Mouse (Mus musculus): ENCODE results near the gene Phgdh. TPM values are rescaled to one million over a fixed set of nuclear protein-coding genes. Genes with fewer than 3 reads are reported as not detected.

Phgdh gene
- polyA plus RNA-seq, 1 experiment from 2014 or later = 272 TPM

DNA sequence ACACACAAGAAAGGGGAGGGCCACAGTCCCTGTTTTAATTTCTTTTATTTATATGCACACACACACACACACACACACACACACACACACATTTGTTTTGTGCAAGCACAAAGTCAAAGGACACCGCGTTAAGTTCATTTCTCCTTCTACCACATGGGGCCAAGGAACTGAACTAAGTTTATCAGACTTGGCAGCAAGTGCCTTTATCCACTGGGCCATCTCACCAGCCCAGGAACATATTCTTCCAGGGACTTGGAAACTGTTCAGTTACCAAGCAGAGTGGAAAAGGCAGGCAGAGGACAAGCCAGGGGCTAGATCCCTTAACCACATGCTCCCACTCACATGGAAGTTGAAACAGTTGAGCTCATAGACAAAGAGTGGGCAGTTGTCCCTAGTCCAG lies 29.0 kb upstream of the Phgdh start:
- Histone ChIP-seq H3K27me3 (replicated peaks) (no peaks in the 10 kb centered on the region), H3K4me1 (no peaks in the 10 kb centered on the region), H3K9ac (no peak overlapping the region), H3K27ac (no peak overlapping the region), H3K4me2 (no peak overlapping the region), H3K4me3 (replicated peaks) (no peak overlapping the region), H3K9me3 (no peaks in the 10 kb centered on the region), H3K36me3 (no peaks in the 10 kb centered on the region)
- ATAC-seq (ENCODE audit: insufficient read depth, low FRiP score, low read depth) = no peak
- whole genome bisulfite sequencing = 88% methylated on average over 2 of the region's 2 CpGs

DNA sequence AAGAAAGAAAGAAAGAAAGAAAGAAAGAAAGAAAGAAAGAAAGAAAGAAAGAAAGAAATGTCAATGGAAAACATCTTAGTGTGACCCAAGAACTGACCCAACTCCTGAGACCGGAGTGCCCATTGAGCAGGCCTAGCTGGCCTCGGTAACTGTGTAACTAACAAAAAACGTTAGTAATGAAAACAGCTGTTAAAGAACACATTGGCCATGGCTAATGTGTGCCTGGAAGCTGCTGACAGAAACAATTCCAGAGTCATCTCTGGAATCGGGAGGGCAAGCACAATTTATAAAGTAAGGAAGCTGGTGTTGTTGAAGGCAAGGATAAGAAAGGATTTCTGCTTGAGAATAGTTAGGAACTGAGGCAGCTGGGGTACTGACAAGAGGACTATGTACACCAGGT lies 28.5 kb upstream of the Phgdh start:
- Histone ChIP-seq H3K27me3 (replicated peaks) (no peaks in the 10 kb centered on the region), H3K4me2 (no peak overlapping the region), H3K27ac (no peak overlapping the region), H3K4me3 (replicated peaks) (no peak overlapping the region), H3K9ac (no peak overlapping the region), H3K36me3 (no peaks in the 10 kb centered on the region), H3K9me3 (no peaks in the 10 kb centered on the region), H3K4me1 (no peaks in the 10 kb centered on the region)
- ATAC-seq (ENCODE audit: insufficient read depth, low FRiP score, low read depth) = no peak
- 57% methylated on average over 4 of the region's 4 CpGs for WGBS

- Histone ChIP-seq H3K4me1 (no peaks in the 10 kb centered on the region), H3K9me3 (no peaks in the 10 kb centered on the region), H3K27me3 (replicated peaks) (no peaks in the 10 kb centered on the region), H3K4me2 (no peak overlapping the region), H3K36me3 (no peaks in the 10 kb centered on the region), H3K9ac (no peak overlapping the region), H3K4me3 (replicated peaks) (no peak overlapping the region), H3K27ac (no peak overlapping the region)
- no peak for ATAC-seq (ENCODE audit: insufficient read depth, low FRiP score, low read depth)
- WGBS = 71% methylated on average over 4 of the region's 4 CpGs
These were observed 27.0 kb upstream of the Phgdh start for GRCm38 (mm10) chr3:98366823-98367222.

DNA sequence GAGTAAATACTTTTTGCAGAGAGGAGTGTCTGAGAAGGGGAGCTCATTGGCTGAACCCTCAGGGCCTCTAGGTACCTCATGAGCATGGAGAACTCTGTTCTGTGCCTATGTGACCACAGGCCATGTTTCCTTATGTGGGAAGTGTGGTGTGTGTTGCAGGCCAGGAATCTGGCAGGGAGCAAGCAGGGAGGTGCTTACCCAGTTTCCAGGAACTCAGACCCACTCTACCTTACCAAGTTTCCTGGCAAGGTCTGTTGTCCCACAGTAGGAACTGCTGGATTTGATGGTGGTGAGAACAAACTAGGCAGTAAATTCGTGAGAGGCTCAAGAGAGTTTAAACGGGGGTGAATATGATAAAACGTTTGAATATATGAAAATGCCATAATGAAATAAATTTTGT lies 26.3 kb upstream of the Phgdh start:
- 82% methylated on average over 3 of the region's 3 CpGs for WGBS
- no peaks in the 10 kb centered on the region for H3K27me3 ChIP-seq (replicated peaks)
- H3K4me1 ChIP-seq = no peaks in the 10 kb centered on the region
- H3K27ac ChIP-seq = no peak overlapping the region
- H3K36me3 ChIP-seq = no peaks in the 10 kb centered on the region
- ATAC-seq (ENCODE audit: insufficient read depth, low FRiP score, low read depth) = no peak
- no peak overlapping the region for H3K4me3 ChIP-seq (replicated peaks)
- H3K9ac ChIP-seq = no peak overlapping the region
- H3K4me2 ChIP-seq = no peak overlapping the region
- no peaks in the 10 kb centered on the region for H3K9me3 ChIP-seq

GRCm38 (mm10) chr3:98362753-98363152 lies 23.0 kb upstream of the Phgdh start:
- ATAC-seq (ENCODE audit: insufficient read depth, low FRiP score, low read depth) = no peak
- H3K36me3 ChIP-seq = no peaks in the 10 kb centered on the region
- H3K4me2 ChIP-seq = no peak overlapping the region
- H3K27me3 ChIP-seq (replicated peaks) = no peaks in the 10 kb centered on the region
- H3K27ac ChIP-seq = no peak overlapping the region
- H3K4me3 ChIP-seq (replicated peaks) = no peak overlapping the region
- 36% methylated on average over 2 of the region's 2 CpGs for WGBS
- no peak overlapping the region for H3K9ac ChIP-seq
- no peaks in the 10 kb centered on the region for H3K4me1 ChIP-seq
- no peaks in the 10 kb centered on the region for H3K9me3 ChIP-seq

- no peaks in the 10 kb centered on the region for H3K4me1 ChIP-seq
- no peak overlapping the region for H3K4me2 ChIP-seq
- no peaks in the 10 kb centered on the region for H3K36me3 ChIP-seq
- H3K4me3 ChIP-seq (replicated peaks) = no peak overlapping the region
- H3K9me3 ChIP-seq = no peaks in the 10 kb centered on the region
- 61% methylated on average over 3 of the region's 3 CpGs for WGBS
- H3K9ac ChIP-seq = no peak overlapping the region
- H3K27me3 ChIP-seq (replicated peaks) = no peaks in the 10 kb centered on the region
- no peak overlapping the region for H3K27ac ChIP-seq
- ATAC-seq (ENCODE audit: insufficient read depth, low FRiP score, low read depth) = no peak
These were observed 17.0 kb upstream of the Phgdh start for GRCm38 (mm10) chr3:98356632-98357370.

- no peaks in the 10 kb centered on the region for H3K36me3 ChIP-seq
- 55% methylated on average over 6 of the region's 6 CpGs for WGBS
- no peak overlapping the region for H3K9ac ChIP-seq
- H3K27me3 ChIP-seq (replicated peaks) = no peaks in the 10 kb centered on the region
- H3K4me2 ChIP-seq = no peak overlapping the region
- no peak overlapping the region for H3K4me3 ChIP-seq (replicated peaks)
- H3K9me3 ChIP-seq = no peaks in the 10 kb centered on the region
- no peak overlapping the region for H3K27ac ChIP-seq
- ATAC-seq (ENCODE audit: insufficient read depth, low FRiP score, low read depth) = no peak
- no peaks in the 10 kb centered on the region for H3K4me1 ChIP-seq
These were observed 16.2 kb upstream of the Phgdh start for GRCm38 (mm10) chr3:98356026-98356365.

- Histone ChIP-seq H3K4me1 (no peaks in the 10 kb centered on the region), H3K4me2 (no peak overlapping the region), H3K4me3 (replicated peaks) (no peak overlapping the region), H3K27ac (no peak overlapping the region), H3K27me3 (replicated peaks) (no peaks in the 10 kb centered on the region), H3K36me3 (no peaks in the 10 kb centered on the region), H3K9ac (no peak overlapping the region), H3K9me3 (no peaks in the 10 kb centered on the region)
- 65% methylated on average over 10 of the region's 10 CpGs for WGBS
- ATAC-seq (ENCODE audit: insufficient read depth, low FRiP score, low read depth) = no peak
These were observed 15.7 kb upstream of the Phgdh start for GRCm38 (mm10) chr3:98355344-98356025.

GRCm38 (mm10) chr3:98353892-98354291 lies 14.1 kb upstream of the Phgdh start:
- H3K27ac ChIP-seq = no peak overlapping the region
- no peak for ATAC-seq (ENCODE audit: insufficient read depth, low FRiP score, low read depth)
- H3K9ac ChIP-seq = no peak overlapping the region
- H3K27me3 ChIP-seq (replicated peaks) = no peaks in the 10 kb centered on the region
- H3K9me3 ChIP-seq = no peaks in the 10 kb centered on the region
- 27% methylated on average over 7 of the region's 7 CpGs for WGBS
- no peak overlapping the region for H3K4me2 ChIP-seq
- no peak overlapping the region for H3K4me3 ChIP-seq (replicated peaks)
- H3K36me3 ChIP-seq = no peaks in the 10 kb centered on the region
- no peaks in the 10 kb centered on the region for H3K4me1 ChIP-seq

DNA sequence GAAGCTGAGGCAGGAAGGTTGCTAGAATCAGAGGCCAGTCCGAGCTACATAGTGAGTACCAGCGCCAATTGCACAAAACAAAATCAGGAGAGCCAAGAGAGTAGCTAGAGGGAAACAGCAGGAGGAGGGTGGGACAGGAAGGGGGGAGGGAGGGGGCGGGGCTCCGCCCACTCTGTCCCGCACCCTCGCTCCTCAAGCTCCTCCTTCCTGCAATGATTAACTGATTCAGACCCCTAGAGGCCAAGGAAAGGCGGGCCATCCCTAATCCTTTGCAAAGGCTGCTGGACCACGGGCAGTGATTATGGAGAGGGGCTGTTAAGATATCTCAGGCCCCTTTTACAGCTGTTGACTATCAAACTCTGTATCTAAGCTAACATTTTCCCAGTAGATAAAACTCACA lies 8.9 kb upstream of the Phgdh start:
- no peaks in the 10 kb centered on the region for H3K4me1 ChIP-seq
- WGBS = 13% methylated on average over 7 of the region's 8 CpGs
- no peaks in the 10 kb centered on the region for H3K9me3 ChIP-seq
- H3K4me2 ChIP-seq = no peak overlapping the region
- H3K27ac ChIP-seq = no peak overlapping the region
- H3K9ac ChIP-seq = no peak overlapping the region
- peak; percentile 47; the same call in 1 of the 2 replicates for ATAC-seq (ENCODE audit: insufficient read depth, low FRiP score, low read depth)
- H3K36me3 ChIP-seq = no peaks in the 10 kb centered on the region
- H3K4me3 ChIP-seq (replicated peaks) = no peak overlapping the region
- no peaks in the 10 kb centered on the region for H3K27me3 ChIP-seq (replicated peaks)

- ATAC-seq (ENCODE audit: insufficient read depth, low FRiP score, low read depth) = no peak
- WGBS = 60% methylated on average over 6 of the region's 6 CpGs
- no peaks in the 10 kb centered on the region for H3K27me3 ChIP-seq (replicated peaks)
These were observed 8.3 kb upstream of the Phgdh start for GRCm38 (mm10) chr3:98348106-98348505.

DNA sequence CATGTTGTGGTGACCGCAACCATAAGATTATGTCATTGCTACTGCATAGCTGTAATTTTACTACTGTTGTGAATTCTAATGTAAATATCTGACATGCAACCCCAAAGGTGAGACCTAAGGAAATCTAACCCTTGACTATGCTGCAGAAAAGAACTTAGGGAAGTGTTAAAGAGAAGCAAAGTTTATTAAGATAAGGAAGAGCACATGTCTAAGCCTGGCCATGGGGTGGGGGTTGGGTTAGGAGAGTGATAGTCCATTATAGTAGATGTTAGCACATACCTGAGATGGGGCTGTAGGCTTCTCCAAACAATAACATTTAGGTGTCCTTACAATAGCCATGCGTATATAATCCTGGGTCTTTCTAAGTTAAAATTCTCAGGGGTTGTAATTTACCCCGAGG lies 3.4 kb upstream of the Phgdh start:
- H3K4me2 ChIP-seq = no peak overlapping the region

More at GRCm38 (mm10) chr3:98348106-98348505, 8.3 kb upstream of the Phgdh start:
- Histone ChIP-seq H3K27ac (no peak overlapping the region), H3K4me2 (no peak overlapping the region), H3K4me1 (no peaks in the 10 kb centered on the region), H3K9ac (no peak overlapping the region), H3K4me3 (replicated peaks) (no peak overlapping the region), H3K36me3 (no peaks in the 10 kb centered on the region), H3K9me3 (no peaks in the 10 kb centered on the region)

More for the DNA sequence above, 3.4 kb upstream of the Phgdh start:
- no peak overlapping the region for H3K9ac ChIP-seq
- no peaks in the 10 kb centered on the region for H3K27me3 ChIP-seq (replicated peaks)
- H3K9me3 ChIP-seq = no peaks in the 10 kb centered on the region
- H3K36me3 ChIP-seq = no peaks in the 10 kb centered on the region
- no peak overlapping the region for H3K4me3 ChIP-seq (replicated peaks)
- no peak for ATAC-seq (ENCODE audit: insufficient read depth, low FRiP score, low read depth)
- 79% methylated on average over 3 of the region's 3 CpGs for WGBS
- H3K27ac ChIP-seq = no peak overlapping the region
- H3K4me1 ChIP-seq = 0 out of 2 replicates have a peak, but pooled peaks cover 2% of the 10 kb centered on the region

Data from stomach, embryonic 15.5 days (tissue).